Mouse (Mus musculus): ENCODE measurements around the gene Gpr3. TPM values are rescaled to one million over a fixed set of nuclear protein-coding genes. Genes with fewer than 3 reads are reported as not detected.

The Gpr3 gene
- total RNA-seq, 2 experiments from 2014 or later: 0.12 TPM; not detected in 1

DNA sequence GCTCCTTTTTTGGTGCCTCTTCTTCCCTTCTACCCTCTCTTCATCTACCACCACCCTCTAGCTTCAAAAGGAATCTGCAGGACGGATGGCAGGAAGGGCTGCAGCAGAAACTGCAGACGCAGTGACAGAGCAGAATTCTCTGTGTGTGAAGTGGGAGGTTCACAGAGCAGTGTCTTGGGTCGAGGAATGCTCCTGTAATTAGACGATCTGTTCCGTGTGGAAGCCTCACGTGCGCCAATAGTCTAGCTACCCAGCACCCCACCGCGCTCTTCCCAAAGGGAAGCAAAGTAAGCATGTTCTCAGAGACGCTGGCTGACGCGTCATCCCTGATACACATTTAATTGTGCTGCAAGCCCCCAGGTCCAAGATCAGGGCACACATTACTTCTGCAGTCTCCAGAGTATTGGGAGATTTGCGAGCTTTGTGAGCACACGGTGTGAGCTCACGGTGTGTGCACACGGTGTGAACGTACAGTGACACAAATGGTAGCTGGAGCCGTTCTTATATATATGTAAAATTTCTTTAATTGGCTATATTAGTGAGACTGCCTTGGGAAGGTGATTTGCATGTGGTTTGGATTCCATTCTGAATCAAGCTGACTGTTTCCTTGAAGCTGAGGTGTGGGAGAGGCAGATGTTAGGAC lies 35.5 kb downstream of the Gpr3 start:
- intact Hi-C loops (cut with DNase I): no loop called here
- no peak for DNase-seq

GRCm38 (mm10) chr4:133175998-133176760 lies 36.2 kb downstream of the Gpr3 start:
- intact Hi-C loops (cut with DNase I): no loop called here
- DNase-seq: peak in 1 of 2 experiments; percentile 58

GRCm38 (mm10) chr4:133175274-133175673 lies 37.1 kb downstream of the Gpr3 start:
- DNase-seq: no peak
- intact Hi-C loops (cut with DNase I): no loop called here

DNA sequence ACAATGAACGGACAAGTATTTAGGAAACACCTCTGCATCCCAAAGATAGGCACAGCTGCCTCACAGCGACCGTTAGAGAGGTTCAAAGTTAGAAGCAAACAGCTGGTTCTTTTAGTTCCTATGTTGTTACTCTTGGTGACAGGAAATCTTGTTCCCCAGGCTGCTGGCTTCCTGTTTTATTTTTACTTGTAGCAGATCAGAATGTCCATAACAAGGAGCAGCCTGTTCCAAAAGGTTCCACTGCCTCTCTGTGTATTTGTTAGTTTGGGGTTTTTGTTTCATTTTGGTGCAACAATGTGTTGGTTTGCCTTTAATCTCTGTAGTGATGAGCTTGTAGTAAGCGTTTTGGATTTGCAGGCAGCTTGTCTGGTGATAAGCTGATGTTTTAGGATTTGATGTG lies 38.0 kb downstream of the Gpr3 start:
- DNase-seq: peak; percentile 63
- intact Hi-C loops (cut with DNase I): loop anchor here (5.0 kb wide), 1 partner anchor 42 kb away; the partner anchor contains the start of gene Wasf2

DNA sequence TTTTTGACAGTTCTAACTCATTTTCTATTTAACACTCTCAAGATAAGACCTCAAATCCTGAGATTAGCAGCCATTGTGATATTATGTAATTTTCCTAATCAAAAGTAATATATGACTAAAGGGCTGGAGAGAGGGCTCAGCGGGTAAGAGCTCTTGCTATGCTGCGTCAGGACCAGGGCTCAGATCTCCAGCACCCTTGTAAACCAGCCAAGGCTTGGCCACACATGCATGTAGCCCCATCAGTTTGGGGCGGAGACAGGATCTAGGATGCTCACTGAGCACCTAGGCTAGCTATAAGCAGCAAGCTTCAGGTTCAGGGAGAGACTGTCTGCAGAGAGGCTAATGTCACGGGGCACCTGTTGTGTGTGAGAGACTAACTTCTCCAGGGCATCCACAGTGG lies 39.9 kb downstream of the Gpr3 start:
- no peak for DNase-seq
- intact Hi-C loops (cut with DNase I): loop anchor here (5.0 kb wide), 1 partner anchor 40 kb away; the partner anchor contains the start of gene Wasf2

- DNase-seq: no peak
- intact Hi-C loops (cut with DNase I): loop anchor here (5.0 kb wide), 1 partner anchor 38 kb away; the partner anchor contains the start of gene Wasf2
Observed at GRCm38 (mm10) chr4:133170616-133171015, 41.7 kb downstream of the Gpr3 start.

DNA sequence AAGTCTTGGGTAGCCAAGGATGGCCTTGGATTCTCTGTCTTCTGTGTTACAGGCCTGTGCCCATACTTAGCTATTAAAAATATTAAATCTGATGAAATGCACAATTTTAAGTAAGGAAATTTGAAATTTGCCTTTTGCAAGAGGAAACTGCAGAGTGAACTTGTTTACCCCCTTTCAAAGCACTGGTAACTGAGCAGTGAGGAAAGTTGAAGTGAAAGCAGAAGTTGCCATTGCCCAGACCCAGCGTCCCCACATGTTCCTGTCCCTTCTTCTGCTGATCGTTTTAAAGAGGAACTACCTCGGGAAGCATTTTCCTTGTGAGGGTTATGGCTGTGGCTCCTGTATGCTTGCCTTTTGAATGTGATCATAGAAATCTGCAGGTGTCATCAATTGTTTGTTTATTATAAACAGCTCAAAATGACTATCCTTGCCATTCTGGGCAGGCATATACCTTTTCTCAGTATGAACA lies 42.2 kb downstream of the Gpr3 start:
- intact Hi-C loops (cut with DNase I): loop anchor here (5.0 kb wide), 1 partner anchor 38 kb away; the partner anchor contains the start of gene Wasf2

DNA sequence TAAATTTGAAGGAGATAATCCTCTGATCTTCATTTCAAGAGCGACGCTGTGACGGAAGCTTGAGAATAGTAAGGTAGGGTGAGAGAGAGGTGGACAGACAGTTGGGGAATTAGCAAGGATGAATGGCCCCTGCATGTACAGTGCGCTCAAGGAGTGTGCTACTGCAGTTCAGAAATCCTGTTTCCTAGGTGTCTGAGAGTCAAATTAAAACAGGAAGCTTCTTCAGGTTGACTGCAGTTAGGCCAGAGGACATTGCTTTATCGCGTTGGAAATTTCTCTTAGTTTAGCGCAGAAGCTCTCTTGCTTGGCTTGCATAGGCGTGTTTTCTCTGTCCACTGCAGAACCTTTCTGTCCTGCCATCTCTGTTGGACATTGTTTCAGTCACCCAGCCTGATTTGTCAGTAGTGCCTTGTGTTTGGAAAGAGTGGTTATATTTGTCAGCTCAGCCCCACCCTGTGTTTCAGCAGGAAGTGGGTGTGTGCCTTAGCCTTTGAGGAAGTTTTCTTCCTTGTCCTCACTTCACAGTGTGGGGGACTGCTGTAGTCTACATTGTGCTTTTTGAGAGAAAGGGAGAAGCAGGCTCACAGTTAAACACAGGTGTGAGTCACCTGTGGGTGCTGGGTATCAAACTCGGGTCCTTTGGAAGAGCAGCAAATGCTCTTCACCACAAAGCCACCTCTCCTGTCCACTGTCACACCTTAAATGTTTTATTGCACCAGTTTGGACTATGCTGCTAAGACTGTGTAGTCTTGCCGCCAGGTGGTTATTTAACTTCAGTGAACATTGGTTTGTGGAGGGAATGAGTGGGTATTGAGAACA lies 42.9 kb downstream of the Gpr3 start:
- intact Hi-C loops (cut with DNase I): loop anchor here (5.0 kb wide), 1 partner anchor 37 kb away; the partner anchor contains the start of gene Wasf2
- DNase-seq: peak; percentile 57 to 60

More for the DNA sequence above, 42.2 kb downstream of the Gpr3 start:
- no peak for DNase-seq

DNA sequence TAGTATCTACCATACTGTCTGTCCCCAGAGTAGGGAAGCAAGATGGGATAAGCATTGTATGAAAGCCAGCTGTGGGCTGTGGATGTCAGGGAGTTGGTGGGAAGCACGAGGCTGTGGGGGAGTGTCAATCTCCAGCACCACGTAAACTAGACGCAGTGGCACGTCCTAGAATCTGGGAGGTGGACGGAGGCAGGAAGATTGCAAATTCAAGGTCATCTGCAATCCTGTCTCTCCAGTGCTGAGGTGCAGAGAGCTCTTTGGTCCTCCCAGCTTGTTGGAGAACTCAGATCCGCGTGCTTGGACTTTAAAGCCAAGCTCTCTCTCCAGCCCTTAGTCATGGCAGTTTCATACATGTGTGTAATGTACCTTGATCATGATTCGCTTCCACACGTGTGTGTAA lies 45.6 kb downstream of the Gpr3 start:
- DNase-seq: no peak
- intact Hi-C loops (cut with DNase I): no loop called here

GRCm38 (mm10) chr4:133162196-133162595 lies 50.1 kb downstream of the Gpr3 start:
- no peak for DNase-seq
- intact Hi-C loops (cut with DNase I): no loop called here

GRCm38 (mm10) chr4:133160821-133161220 lies 51.5 kb downstream of the Gpr3 start:
- intact Hi-C loops (cut with DNase I): no loop called here
- no peak for DNase-seq

- DNase-seq: no peak
- intact Hi-C loops (cut with DNase I): no loop called here
Observed at GRCm38 (mm10) chr4:133160211-133160610, 52.1 kb downstream of the Gpr3 start.

- no peak for DNase-seq
- intact Hi-C loops (cut with DNase I): no loop called here
Observed at GRCm38 (mm10) chr4:133159646-133160045, 52.7 kb downstream of the Gpr3 start.

Small RNA genes lying within 50 kb of the gene (microRNA-seq; reads per million reads assigned to microRNA genes)
- 0 to 1.4 reads per million in 2 experiments for gene Mir7017

Other genes starting within 250 kb of the Gpr3 start
- gene Fgr, start 238.4 kb downstream of the Gpr3 start, total RNA-seq (2021): under 1 TPM; 0.19 to 0.40 TPM
- gene Ahdc1, start 201.3 kb downstream of the Gpr3 start, total RNA-seq (2021): 10 to 100 TPM; 54.0 to 63.0 TPM
- gene Wasf2, start 82.0 kb downstream of the Gpr3 start, total RNA-seq (2021): 100 to 1,000 TPM; 134 to 164 TPM
- gene Cd164l2, start 405 bp downstream of the Gpr3 start, total RNA-seq (2021): not detected
- gene Map3k6, start 28.3 kb upstream of the Gpr3 start, total RNA-seq (2021): 10 to 100 TPM in 1 of 2 experiments, 1 to 10 TPM in 1; 8.2 to 30.7 TPM
- 1 to 10 TPM in 1 of 2 experiments, under 1 TPM in 1; 0.74 to 1.5 TPM for gene Sytl1, start 50.6 kb upstream of the Gpr3 start, total RNA-seq (2021)
- 10 to 100 TPM; 28.7 to 31.7 TPM for gene Tmem222, start 65.3 kb upstream of the Gpr3 start, total RNA-seq (2021)
- 10 to 100 TPM; 55.3 to 58.8 TPM for gene Wdtc1, start 140.9 kb upstream of the Gpr3 start, total RNA-seq (2021)
- 10 to 100 TPM; 21.4 to 24.2 TPM for gene Slc9a1, start 157.2 kb upstream of the Gpr3 start, total RNA-seq (2021)